Mouse (Mus musculus): Measurements from ENCODE around the gene Gm49395.

- TF ChIP-seq GATA1 (IDR thresholded peaks at IDR 0.05; ENCODE audit: low read length) (no peak), TAL1 (IDR thresholded peaks at IDR 0.05; ENCODE audit: low read length) (no peak)
Observed at GRCm38 (mm10) chr13:115052568-115052967, 49.2 kb downstream of the Gm49395 start.
